Mouse (Mus musculus) liver, embryonic 11.5 days (tissue): ENCODE measurements around the gene Ubl4b. TPM values are rescaled to one million over a fixed set of nuclear protein-coding genes. Genes with fewer than 3 reads are reported as not detected.

Experiments
- ATAC-seq: fragments of 200-750 bp; cut with Nextera tagmentation; replicated peaks from 2 replicates; pipeline ENCODE4 v1.8.0; 2017; ENCODE audit warnings: moderate number of reproducible peaks, mild to moderate bottlenecking, moderate TSS enrichment, moderate library complexity; ENCODE audit not compliant: low FRiP score
- DNase-seq: peaks from one replicate; pipeline ENCODE4 v3.0.0-alpha.2; 2017; ENCODE audit warnings: low spot score
- H3K27ac ChIP-seq: fragments of 300-500 bp; sonication (generic); 2 replicates; pipeline ENCODE4 v1.5.1; 2014; ENCODE audit warnings: mild to moderate bottlenecking, low read depth, low read length, control low read depth
- H3K27me3 ChIP-seq: fragments of 300-500 bp; sonication (generic); replicated peaks from 2 replicates; pipeline ENCODE4 v1.6.1; 2014; ENCODE audit warnings: low read length, mixed read lengths; ENCODE audit not compliant: control insufficient read depth, insufficient read depth
- H3K36me3 ChIP-seq: fragments of 300-500 bp; sonication (generic); 2 replicates; pipeline ENCODE4 v1.6.1; 2014; ENCODE audit warnings: mild to moderate bottlenecking, low read length, moderate library complexity, mixed read lengths; ENCODE audit not compliant: control insufficient read depth, insufficient read depth
- H3K4me1 ChIP-seq: fragments of 300-500 bp; sonication (generic); replicated peaks from 2 replicates; pipeline ENCODE4 v1.6.1; 2014; ENCODE audit warnings: low read length, mixed read lengths; ENCODE audit not compliant: control insufficient read depth, insufficient read depth
- H3K4me2 ChIP-seq: fragments of 300-500 bp; sonication (generic); 2 replicates; pipeline ENCODE4 v1.6.1; 2014; ENCODE audit warnings: mild to moderate bottlenecking, control low read depth, moderate library complexity
- H3K4me3 ChIP-seq: fragments of 300-500 bp; sonication (generic); 2 replicates; pipeline ENCODE4 v1.5.1; 2014; ENCODE audit warnings: low read depth, low read length, control low read depth
- H3K9ac ChIP-seq: fragments of 300-500 bp; sonication (generic); 2 replicates; pipeline ENCODE4 v1.6.1; 2014; ENCODE audit warnings: low read depth, low read length, control low read depth
- H3K9me3 ChIP-seq: fragments of 300-500 bp; sonication (generic); 2 replicates; pipeline ENCODE4 v1.6.1; 2016; ENCODE audit warnings: low read length, inconsistent platforms, mixed read lengths; ENCODE audit not compliant: control insufficient read depth
- WGBS: fragments of 180-500 bp; shearing (Covaris S2); extraction: QIAGEN DNeasy Blood & Tissue Kit; methylation state at CpG from one replicate; pipeline ENCODE4 v1.1.7; 2014; 5-methylcytosine and 5-hydroxymethylcytosine counted together
- polyA plus RNA-seq: library from polyadenylated mRNA; unstranded; fragments of >200 nt; fragmentation: Nextera tagmentation; extraction: Ambion mirVana; gene quantifications from 2 replicates; pipeline ENCODE4 v1.2.1, GENCODE M21; 2014

Gene Ubl4b
- polyA plus RNA-seq, 1 experiment from 2014 or later, result not detected

GRCm38 (mm10) chr3:107559183-107559582 lies 4.3 kb upstream of the Ubl4b start:
- H3K9me3 ChIP-seq, result no peaks in the 10 kb centered on the region
- WGBS, result 9% methylated on average over 3 of the region's 3 CpGs
- no peaks in the 10 kb centered on the region for H3K27me3 ChIP-seq
- ATAC-seq (peak; percentile 71), DNase-seq (peak; percentile 59)
- H3K27ac ChIP-seq, result no peak overlapping the region
- H3K9ac ChIP-seq, result no peak overlapping the region
- H3K36me3 ChIP-seq, result no peaks in the 10 kb centered on the region
- no peak overlapping the region for H3K4me3 ChIP-seq
- H3K4me2 ChIP-seq, result no peak overlapping the region
- no peaks in the 10 kb centered on the region for H3K4me1 ChIP-seq

GRCm38 (mm10) chr3:107558740-107559139 lies 3.9 kb upstream of the Ubl4b start:
- Histone ChIP-seq H3K4me3 (no peak overlapping the region), H3K4me2 (no peak overlapping the region), H3K9ac (no peak overlapping the region), H3K27ac (no peak overlapping the region), H3K9me3 (no peaks in the 10 kb centered on the region), H3K27me3 (no peaks in the 10 kb centered on the region), H3K4me1 (no peaks in the 10 kb centered on the region), H3K36me3 (no peaks in the 10 kb centered on the region)
- DNase-seq (no peak), ATAC-seq (0 out of 2 replicates have a peak, but pooled peaks have one; percentile 21)
- 42% methylated on average over 3 of the region's 3 CpGs for WGBS

GRCm38 (mm10) chr3:107550409-107551049 lies 4.3 kb downstream of the Ubl4b start:
- no peaks in the 10 kb centered on the region for H3K36me3 ChIP-seq
- 74% methylated on average over 17 of the region's 17 CpGs for WGBS
- no peaks in the 10 kb centered on the region for H3K9me3 ChIP-seq
- H3K4me2 ChIP-seq, result no peak overlapping the region
- peak; percentile 50 for DNase-seq
- no peak for ATAC-seq
- no peak overlapping the region for H3K4me3 ChIP-seq
- H3K9ac ChIP-seq, result no peak overlapping the region
- no peaks in the 10 kb centered on the region; the same call in 1 of the 2 replicates for H3K27me3 ChIP-seq
- no peaks in the 10 kb centered on the region for H3K4me1 ChIP-seq
- H3K27ac ChIP-seq, result no peak overlapping the region

- H3K27ac ChIP-seq, result no peak overlapping the region
- no peaks in the 10 kb centered on the region for H3K9me3 ChIP-seq
- H3K36me3 ChIP-seq, result no peaks in the 10 kb centered on the region
- ATAC-seq, result no peak
- H3K9ac ChIP-seq, result no peak overlapping the region
- WGBS, result 65% methylated on average over 2 of the region's 2 CpGs
- H3K4me1 ChIP-seq, result no peaks in the 10 kb centered on the region
- no peak for DNase-seq
- H3K27me3 ChIP-seq, result no peaks in the 10 kb centered on the region
- H3K4me2 ChIP-seq, result no peak overlapping the region
- no peak overlapping the region for H3K4me3 ChIP-seq
Observed at GRCm38 (mm10) chr3:107546956-107547355, 7.9 kb downstream of the Ubl4b start.

- H3K4me2 ChIP-seq, result no peak overlapping the region
- no peaks in the 10 kb centered on the region for H3K36me3 ChIP-seq
- no peak for DNase-seq
- no peaks in the 10 kb centered on the region for H3K4me1 ChIP-seq
- 64% methylated on average over 10 of the region's 10 CpGs for WGBS
- H3K27ac ChIP-seq, result no peak overlapping the region
- no peak for ATAC-seq
- no peak overlapping the region for H3K9ac ChIP-seq
- H3K4me3 ChIP-seq, result no peak overlapping the region
- no peaks in the 10 kb centered on the region for H3K9me3 ChIP-seq
- no peaks in the 10 kb centered on the region for H3K27me3 ChIP-seq
Observed at GRCm38 (mm10) chr3:107545716-107546412, 9.0 kb downstream of the Ubl4b start.

- no peaks in the 10 kb centered on the region for H3K9me3 ChIP-seq
- no peak overlapping the region for H3K9ac ChIP-seq
- H3K4me3 ChIP-seq, result no peak overlapping the region
- WGBS, result 57% methylated on average over 5 of the region's 5 CpGs
- no peak overlapping the region for H3K27ac ChIP-seq
- H3K4me1 ChIP-seq, result no peaks in the 10 kb centered on the region
- ATAC-seq (no peak), DNase-seq (no peak)
- H3K27me3 ChIP-seq, result no peaks in the 10 kb centered on the region
- H3K4me2 ChIP-seq, result no peak overlapping the region
- H3K36me3 ChIP-seq, result no peaks in the 10 kb centered on the region
Observed at GRCm38 (mm10) chr3:107545278-107545677, 9.6 kb downstream of the Ubl4b start.

GRCm38 (mm10) chr3:107543158-107544080 lies 11.5 kb downstream of the Ubl4b start:
- DNase-seq (no peak), ATAC-seq (no peak)
- Histone ChIP-seq H3K9ac (no peak overlapping the region), H3K27me3 (no peaks in the 10 kb centered on the region), H3K9me3 (no peaks in the 10 kb centered on the region), H3K4me1 (no peaks in the 10 kb centered on the region), H3K27ac (no peak overlapping the region), H3K4me3 (no peak overlapping the region), H3K4me2 (no peak overlapping the region), H3K36me3 (no peaks in the 10 kb centered on the region)
- 70% methylated on average over 8 of the region's 8 CpGs for WGBS

GRCm38 (mm10) chr3:107542584-107542983 lies 12.3 kb downstream of the Ubl4b start:
- Histone ChIP-seq H3K27me3 (0 out of 2 replicates have a peak, but pooled peaks cover 2% of the 10 kb centered on the region), H3K4me2 (no peak overlapping the region)
- WGBS, result 60% methylated on average over 4 of the region's 4 CpGs

More at GRCm38 (mm10) chr3:107542584-107542983, 12.3 kb downstream of the Ubl4b start:
- Histone ChIP-seq H3K27ac (no peak overlapping the region), H3K4me1 (no peaks in the 10 kb centered on the region), H3K9me3 (no peaks in the 10 kb centered on the region), H3K9ac (no peak overlapping the region), H3K4me3 (no peak overlapping the region), H3K36me3 (no peaks in the 10 kb centered on the region)
- DNase-seq (no peak), ATAC-seq (no peak)
